Mouse (Mus musculus): Measurements from ENCODE around the gene Caprin1.

GRCm38 (mm10) chr2:103842299-103842698, 44.9 kb upstream of the Caprin1 start:
- no peak for TF ChIP-seq CTCF (IDR thresholded peaks at IDR 0.05; ENCODE audit: low read depth, low read length)
- TF ChIP-seq GATA1 (IDR thresholded peaks at IDR 0.05; ENCODE audit: borderline replicate concordance, low read length): no peak
- no peak for TF ChIP-seq TAL1 (conservative IDR thresholded peaks at IDR 0.05; ENCODE audit: low read depth, low read length)
- TF ChIP-seq POLR2AphosphoS5 (IDR thresholded peaks at IDR 0.05; ENCODE audit: insufficient replicate concordance, low read depth, low read length): no peak
